Mouse (Mus musculus) embryonic fibroblast, embryonic 13.5 days (primary cell): ENCODE results near the gene Tmem45a. TPM values are rescaled to one million over a fixed set of nuclear protein-coding genes. Genes with fewer than 3 reads are reported as not detected.
"Not testable (repeated sequence)": the region's sequence is repeated elsewhere in the genome, so short reads cannot be mapped to it uniquely, and the experiment has no call there.

ENCODE experiments used
- H3K27ac ChIP-seq: 2 replicates; pipeline ENCODE4 v1.5.1; 2012; ENCODE audit warnings: low read length, control low read depth, inconsistent platforms; ENCODE audit not compliant: insufficient read depth
- H3K4me1 ChIP-seq: 2 replicates; pipeline ENCODE4 v1.6.1; 2011; ENCODE audit warnings: low read length; ENCODE audit not compliant: control insufficient read depth, insufficient read depth
- H3K4me3 ChIP-seq: 2 replicates; pipeline ENCODE4 v1.5.1; 2011; ENCODE audit warnings: mild to moderate bottlenecking, control low read depth, low read length; ENCODE audit not compliant: insufficient read depth
- CTCF ChIP-seq: IDR thresholded peaks from 2 replicates; pipeline ENCODE4 v1.5.1; 2011; ENCODE audit warnings: mild to moderate bottlenecking, control low read depth, low read length, moderate library complexity, borderline replicate concordance; ENCODE audit not compliant: insufficient read depth
- POLR2A ChIP-seq: IDR thresholded peaks from 2 replicates; pipeline ENCODE4 v1.6.1; 2011; ENCODE audit warnings: low read depth, mild to moderate bottlenecking, control low read depth, low read length, moderate library complexity
- polyA plus RNA-seq: library from polyadenylated mRNA; stranded (reverse); fragments of >200 nt; gene quantifications from 2 replicates; pipeline ENCODE4 v1.2.4, GENCODE M21; 2011; ENCODE audit warnings: low read depth; ENCODE audit not compliant: missing spikeins, insufficient read length

Tmem45a gene
- polyA plus RNA-seq, result 101 and 125 TPM in 2 replicates

DNA sequence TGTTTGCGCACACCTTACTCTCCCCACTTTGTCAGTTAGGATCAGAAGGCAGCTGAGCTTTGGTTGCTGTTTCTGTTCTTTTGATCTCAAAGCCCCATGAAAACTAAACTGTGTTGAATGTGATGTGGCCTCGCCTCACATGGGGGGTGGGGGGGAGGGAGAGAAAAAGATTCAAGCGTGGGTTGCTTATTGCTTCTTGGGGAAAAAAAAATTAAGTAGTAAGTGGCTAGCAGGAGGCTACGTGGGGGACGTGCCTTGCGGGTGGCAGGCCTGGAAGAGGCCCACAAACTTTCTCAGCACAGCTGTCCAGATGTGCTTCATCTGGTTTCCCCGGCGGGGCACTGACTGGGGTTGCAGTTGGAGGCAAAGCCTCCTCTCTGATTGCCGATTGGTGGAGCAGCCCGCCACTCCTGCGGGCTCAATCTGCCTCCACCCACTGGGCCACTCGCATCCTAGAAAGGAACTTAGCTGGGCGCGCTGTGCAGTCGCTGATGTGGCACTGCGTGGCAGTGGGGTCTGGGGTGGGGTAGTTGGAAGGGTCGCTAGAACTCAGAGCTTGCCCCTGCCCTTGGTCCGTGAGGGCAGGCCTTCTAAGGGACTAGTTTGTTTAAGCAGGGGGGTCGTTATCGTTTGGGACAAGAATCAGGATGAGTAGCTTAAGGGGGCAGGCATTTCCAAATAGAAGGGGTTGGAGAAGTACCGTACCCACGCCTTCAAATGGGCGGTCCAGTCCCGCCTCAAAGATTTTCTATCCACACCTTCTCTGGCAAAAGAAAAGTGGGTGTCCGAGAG is at the start of gene Tmem45a:
TSS of gene Tmem45a (minus strand) at position 343 of the 792 bp plus-strand sequence.
- TF ChIP-seq CTCF (no peak), POLR2A (peak; percentile 90)
- Histone ChIP-seq H3K4me3 (peak within 1 kb of the TSS; percentile 46), H3K27ac (peak within 1 kb of the TSS; percentile 52), H3K4me1 (no peaks in the 10 kb centered on the region)

DNA sequence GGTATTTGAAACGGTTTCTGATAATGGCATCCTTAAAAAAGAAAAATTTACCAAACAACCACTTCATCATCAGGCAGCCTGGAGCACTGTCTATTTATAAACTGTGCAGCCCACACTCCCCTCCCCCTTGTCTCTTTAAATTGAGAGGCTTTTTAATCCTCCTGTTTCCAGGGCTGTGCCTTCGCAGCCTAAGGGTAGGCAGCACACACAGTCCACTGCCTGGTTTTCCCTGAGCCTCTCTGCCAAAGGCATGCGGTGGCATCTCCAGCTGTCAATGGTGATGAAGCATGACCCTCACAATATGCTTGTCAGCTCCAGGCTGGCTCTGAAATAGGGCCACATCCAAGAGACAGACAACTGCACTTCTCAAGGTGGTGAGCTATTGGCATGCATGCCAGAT is 42.1 kb upstream of the Tmem45a start, which contains the start of gene Lnp1:
TSS of gene Lnp1 (minus strand) at position 39 of the 400 bp plus-strand sequence.
- no peak within 1 kb of the TSS for H3K4me3 ChIP-seq
- TF ChIP-seq POLR2A (no peak), CTCF (no peak)
- H3K27ac ChIP-seq, result no peak within 1 kb of the TSS
- H3K4me1 ChIP-seq, result no peaks in the 10 kb centered on the region

DNA sequence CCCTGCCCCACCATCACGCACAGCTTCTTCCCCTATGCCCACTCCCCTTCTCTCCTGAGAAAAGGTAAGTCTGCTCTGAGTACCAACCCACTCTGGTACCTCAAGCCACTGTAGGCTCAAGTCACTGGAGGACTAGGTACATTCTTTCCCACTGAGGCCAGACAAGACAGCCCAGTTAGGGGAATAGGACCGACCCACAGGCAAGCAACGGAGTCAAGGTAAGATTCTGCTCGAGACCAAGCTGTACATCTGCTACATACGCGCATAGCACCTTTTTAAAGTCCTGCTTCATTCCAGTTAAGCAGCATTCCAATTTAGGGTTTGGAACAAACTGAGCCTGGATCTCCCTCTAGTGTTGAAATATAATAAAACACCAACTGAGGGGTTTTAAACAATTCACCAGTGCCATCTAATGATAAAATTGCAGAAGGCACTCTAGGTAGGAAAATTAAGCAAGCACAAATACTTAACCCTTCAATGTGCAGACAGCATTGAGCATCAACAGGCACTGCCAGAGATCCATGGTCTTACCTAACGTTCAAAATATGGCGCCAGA is 34.2 kb upstream of the Tmem45a start:
- TF ChIP-seq CTCF (no peak), POLR2A (no peak)
- H3K4me3 ChIP-seq, result no peak overlapping the region
- H3K27ac ChIP-seq, result no peak overlapping the region
- no peaks in the 10 kb centered on the region for H3K4me1 ChIP-seq

DNA sequence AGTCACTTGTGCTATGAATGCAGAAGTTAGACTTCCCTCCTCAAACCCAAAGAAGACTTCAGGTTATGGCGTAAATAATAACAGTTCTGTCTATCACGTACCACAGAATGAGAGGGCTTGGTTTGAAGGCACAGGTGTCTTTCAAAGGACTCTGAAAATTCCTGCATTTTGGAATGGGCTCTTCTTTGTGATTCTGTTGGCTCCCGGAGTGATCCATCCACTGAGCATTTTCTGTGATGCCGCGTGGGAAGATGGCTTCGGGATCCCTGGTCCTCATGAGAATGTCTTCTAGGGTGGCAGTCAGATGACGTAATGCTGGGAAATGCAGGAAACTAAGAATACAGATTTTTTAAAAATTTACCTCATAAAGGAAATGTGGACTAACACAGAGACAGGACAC is 31.3 kb upstream of the Tmem45a start:
- Histone ChIP-seq H3K4me1 (no peaks in the 10 kb centered on the region), H3K27ac (no peak overlapping the region), H3K4me3 (no peak overlapping the region)
- TF ChIP-seq CTCF (no peak), POLR2A (no peak)

DNA sequence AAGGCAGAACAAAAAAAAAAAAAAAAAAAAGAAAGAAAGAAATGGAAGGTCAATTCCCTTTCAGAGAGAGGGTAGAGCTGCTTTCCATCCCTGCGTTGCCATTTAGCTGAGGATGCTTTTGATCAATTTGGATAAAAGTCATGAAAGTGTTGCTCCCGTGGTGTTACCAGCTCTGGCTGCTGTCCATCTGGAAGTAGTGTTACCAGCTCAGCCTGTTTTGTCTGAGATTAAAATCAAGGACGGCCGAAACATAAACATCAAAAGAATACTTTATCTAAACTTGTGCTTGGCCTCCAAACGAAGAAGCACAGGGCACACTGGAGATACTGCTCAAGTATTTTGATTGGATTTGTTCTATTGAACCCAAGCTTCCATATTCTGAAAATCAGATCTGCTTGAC is 23.0 kb upstream of the Tmem45a start:
- no peak for TF ChIP-seq CTCF
- no peak for TF ChIP-seq POLR2A
- H3K4me3 ChIP-seq, result no peak overlapping the region
- H3K4me1 ChIP-seq, result no peaks in the 10 kb centered on the region
- H3K27ac ChIP-seq, result no peak overlapping the region

DNA sequence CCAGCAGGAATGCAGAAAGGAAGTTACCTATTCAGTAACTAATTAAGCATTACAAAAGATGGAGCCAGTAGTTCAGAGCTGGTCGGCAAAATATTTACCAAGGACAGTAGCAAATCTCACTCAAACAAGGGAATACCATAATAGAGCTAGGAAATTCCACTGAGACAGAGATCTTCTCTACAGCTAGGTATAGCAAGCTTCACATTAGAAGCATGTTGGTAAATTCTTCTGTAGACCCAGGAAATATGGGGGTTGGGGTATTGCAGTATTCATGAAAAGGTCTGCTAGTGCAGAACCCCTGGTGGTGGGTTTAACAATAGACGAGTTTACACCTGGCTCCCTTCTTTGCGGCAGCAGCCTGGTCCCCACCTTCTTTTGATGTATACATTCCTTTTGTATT is 16.2 kb upstream of the Tmem45a start:
- not testable (repeated sequence) for H3K4me1 ChIP-seq, H3K4me3 ChIP-seq, H3K27ac ChIP-seq

DNA sequence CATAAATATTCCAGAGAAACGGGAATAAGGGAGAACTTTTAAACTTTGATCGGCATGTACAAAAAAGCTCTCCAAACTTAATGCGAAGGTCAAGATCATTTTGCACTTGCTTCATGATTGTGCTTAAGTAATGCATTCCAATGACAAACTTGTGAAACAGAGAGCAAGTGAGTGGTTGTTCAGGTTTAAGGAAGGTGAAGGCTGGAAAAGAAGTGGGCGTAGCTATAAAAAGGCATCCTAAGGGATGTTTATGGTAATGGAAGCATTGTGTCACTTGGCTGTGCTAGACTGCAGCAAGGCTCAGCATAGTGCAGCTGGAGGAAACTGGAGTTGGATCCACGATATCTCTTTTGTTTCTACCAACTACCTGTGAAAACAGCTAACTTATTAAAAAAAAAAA is 5.6 kb upstream of the Tmem45a start:
- Histone ChIP-seq H3K27ac (no peak overlapping the region), H3K4me1 (no peaks in the 10 kb centered on the region), H3K4me3 (no peak overlapping the region)
- TF ChIP-seq POLR2A (no peak), CTCF (no peak)

DNA sequence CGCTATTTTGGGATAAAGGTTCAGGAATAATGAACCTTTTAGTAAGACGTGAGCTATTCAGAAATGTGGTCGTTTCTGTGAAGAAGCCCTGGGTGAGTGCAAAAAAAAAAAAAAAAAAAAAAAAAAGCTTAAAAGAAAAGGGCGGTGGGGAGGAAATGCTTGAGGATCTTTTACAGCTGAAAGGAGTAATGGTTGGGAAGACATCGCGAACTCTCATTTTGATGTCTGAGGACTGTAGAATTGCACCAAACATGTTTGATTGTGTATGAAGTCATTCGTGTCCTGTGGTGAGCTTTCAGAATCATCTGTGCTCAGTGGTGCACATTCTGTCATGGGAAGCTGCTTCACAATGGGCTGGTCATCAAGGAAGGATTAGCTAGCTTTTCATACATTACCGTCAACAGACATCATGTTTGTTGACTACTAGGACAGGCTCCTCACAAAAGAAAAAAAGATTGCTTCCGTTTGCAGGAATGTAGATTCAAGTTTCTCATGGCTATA is 700 bp upstream of the Tmem45a start:
- Histone ChIP-seq H3K4me1 (no peaks in the 10 kb centered on the region), H3K27ac (no peak overlapping the region), H3K4me3 (peak overlapping the region; percentile 46; the same call in 1 of the 2 replicates)
- TF ChIP-seq POLR2A, result no peak
- TF ChIP-seq CTCF, result no peak

DNA sequence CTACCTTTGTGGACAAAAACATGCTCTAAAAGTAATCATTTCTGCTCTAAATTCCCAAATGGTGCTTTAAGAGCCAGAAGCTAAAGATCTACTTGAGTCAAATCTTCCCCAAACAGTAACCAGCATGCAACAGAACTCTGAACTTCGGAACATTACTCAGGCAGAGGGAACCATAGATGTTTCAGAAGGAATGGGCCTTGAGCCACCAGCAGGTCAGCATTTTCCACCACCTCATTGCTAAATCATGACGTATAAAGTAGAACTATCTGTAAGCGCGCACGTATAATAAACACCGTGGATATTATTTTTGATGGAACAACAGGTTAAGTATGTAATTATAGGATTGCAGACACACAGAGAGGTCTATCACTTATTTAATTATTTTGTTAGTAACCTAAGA is 1.2 kb downstream of the Tmem45a start:
- Histone ChIP-seq H3K27ac (0 out of 2 replicates have a peak overlapping the region, but pooled peaks have one; percentile 15), H3K4me1 (no peaks in the 10 kb centered on the region), H3K4me3 (peak overlapping the region; percentile 18; the same call in 1 of the 2 replicates)
- TF ChIP-seq POLR2A (no peak), CTCF (no peak)

DNA sequence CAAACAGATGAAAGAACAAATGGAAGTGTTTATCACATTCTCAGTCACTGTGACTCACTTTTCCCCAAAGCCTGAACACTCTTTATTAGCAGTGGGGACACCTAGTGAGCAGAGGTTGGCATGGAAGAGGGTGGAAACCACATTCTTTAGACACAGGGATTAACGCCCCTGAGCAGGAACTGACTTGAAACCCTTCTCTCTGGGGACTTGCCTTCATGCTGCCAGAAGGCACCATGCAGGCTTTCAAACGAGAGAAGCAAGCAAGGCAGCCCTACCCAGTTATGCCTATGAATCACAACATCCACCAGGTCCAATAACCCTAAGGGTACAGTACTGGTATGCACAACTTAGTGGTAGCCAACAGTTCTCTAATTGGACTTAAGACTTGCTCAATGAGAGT is 12.6 kb downstream of the Tmem45a start:
- peak overlapping the region; percentile 77 for H3K27ac ChIP-seq
- H3K4me1 ChIP-seq, result peaks cover 14% of the 10 kb centered on the region
- TF ChIP-seq CTCF (no peak), POLR2A (no peak)
- no peak overlapping the region for H3K4me3 ChIP-seq

DNA sequence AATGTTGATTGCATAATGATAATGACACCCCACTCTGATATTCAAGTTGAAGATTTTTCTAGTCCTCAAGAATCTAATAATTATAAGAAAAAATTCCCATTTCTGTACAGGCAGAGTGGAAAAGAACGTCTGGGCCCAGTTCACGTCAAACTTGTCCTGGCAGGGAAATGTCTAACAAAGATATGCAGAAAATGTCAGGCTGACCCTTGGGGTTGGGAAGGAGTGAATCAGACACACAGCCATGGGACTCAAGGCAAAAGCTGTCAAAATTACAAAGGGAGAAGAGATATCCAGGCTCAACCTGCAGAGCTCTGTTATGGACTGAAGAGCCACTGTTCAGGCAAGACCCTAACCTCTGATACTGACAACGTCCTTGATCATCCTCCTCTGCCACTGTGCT is 15.5 kb downstream of the Tmem45a start:
- TF ChIP-seq POLR2A (no peak), CTCF (no peak)
- Histone ChIP-seq H3K4me1 (peaks cover 14% of the 10 kb centered on the region), H3K4me3 (no peak overlapping the region), H3K27ac (peak overlapping the region; percentile 83)
